Mouse (Mus musculus): ENCODE results near the gene Igfbp3.
A peak's percentile ranks its signal among the peaks of the same experiment; 100 is the strongest.

Gene Igfbp3

GRCm38 (mm10) chr11:7210343-7210742, 3.4 kb downstream of the Igfbp3 start:
- peak; percentile 77 for DNase-seq

- DNase-seq = no peak
Observed at GRCm38 (mm10) chr11:7203846-7204245, 9.9 kb downstream of the Igfbp3 start.

- DNase-seq = no peak
Observed at GRCm38 (mm10) chr11:7202206-7202605, 11.5 kb downstream of the Igfbp3 start.

GRCm38 (mm10) chr11:7200393-7200783, 13.3 kb downstream of the Igfbp3 start:
- no peak for DNase-seq

- DNase-seq = peak; percentile 82
Observed at GRCm38 (mm10) chr11:7199736-7200392, 13.9 kb downstream of the Igfbp3 start.

GRCm38 (mm10) chr11:7198481-7199256, 15.1 kb downstream of the Igfbp3 start:
- no peak for DNase-seq

GRCm38 (mm10) chr11:7198006-7198405, 15.7 kb downstream of the Igfbp3 start:
- DNase-seq = no peak

- DNase-seq = no peak
Observed at GRCm38 (mm10) chr11:7197491-7197941, 16.2 kb downstream of the Igfbp3 start, which contains the start of gene Igfbp1. Igfbp1 (plus strand) TSS chr11:7197782.

- DNase-seq = no peak
Observed at GRCm38 (mm10) chr11:7195312-7195685, 18.4 kb downstream of the Igfbp3 start.

GRCm38 (mm10) chr11:7194432-7195311, 19.1 kb downstream of the Igfbp3 start:
- DNase-seq = no peak

GRCm38 (mm10) chr11:7193134-7193533, 20.6 kb downstream of the Igfbp3 start:
- no peak for DNase-seq

- no peak for DNase-seq
Observed at GRCm38 (mm10) chr11:7192710-7193109, 21.0 kb downstream of the Igfbp3 start.

- no peak for DNase-seq
Observed at GRCm38 (mm10) chr11:7188469-7188868, 25.3 kb downstream of the Igfbp3 start, which contains the start of gene Gm11985. Gm11985 (minus strand) TSS chr11:7188569.

GRCm38 (mm10) chr11:7187472-7187871, 26.3 kb downstream of the Igfbp3 start:
- DNase-seq = no peak

- DNase-seq = no peak
Observed at GRCm38 (mm10) chr11:7184420-7184819, 29.3 kb downstream of the Igfbp3 start.

- DNase-seq = peak; percentile 72
Observed at GRCm38 (mm10) chr11:7182409-7183042, 31.2 kb downstream of the Igfbp3 start.

GRCm38 (mm10) chr11:7179276-7179675, 34.4 kb downstream of the Igfbp3 start:
- no peak for DNase-seq

GRCm38 (mm10) chr11:7178724-7179123, 35.0 kb downstream of the Igfbp3 start:
- DNase-seq = no peak

GRCm38 (mm10) chr11:7173664-7174063, 40.1 kb downstream of the Igfbp3 start:
- DNase-seq = no peak

GRCm38 (mm10) chr11:7169645-7170044, 44.1 kb downstream of the Igfbp3 start:
- no peak for DNase-seq

GRCm38 (mm10) chr11:7164416-7164815, 49.3 kb downstream of the Igfbp3 start:
- DNase-seq = peak; percentile 25

- DNase-seq = peak; percentile 69
Observed at GRCm38 (mm10) chr11:7161502-7162174, 52.1 kb downstream of the Igfbp3 start.
